Mouse (Mus musculus): ENCODE data around the gene Gm10722. TPM values are rescaled to one million over a fixed set of nuclear protein-coding genes. Genes with fewer than 3 reads are reported as not detected.
"Not testable (repeated sequence)": the region's sequence is repeated elsewhere in the genome, so short reads cannot be mapped to it uniquely, and the experiment has no call there.

Gene Gm10722
- polyA plus RNA-seq, 1 experiment from 2014 or later = not detected

DNA sequence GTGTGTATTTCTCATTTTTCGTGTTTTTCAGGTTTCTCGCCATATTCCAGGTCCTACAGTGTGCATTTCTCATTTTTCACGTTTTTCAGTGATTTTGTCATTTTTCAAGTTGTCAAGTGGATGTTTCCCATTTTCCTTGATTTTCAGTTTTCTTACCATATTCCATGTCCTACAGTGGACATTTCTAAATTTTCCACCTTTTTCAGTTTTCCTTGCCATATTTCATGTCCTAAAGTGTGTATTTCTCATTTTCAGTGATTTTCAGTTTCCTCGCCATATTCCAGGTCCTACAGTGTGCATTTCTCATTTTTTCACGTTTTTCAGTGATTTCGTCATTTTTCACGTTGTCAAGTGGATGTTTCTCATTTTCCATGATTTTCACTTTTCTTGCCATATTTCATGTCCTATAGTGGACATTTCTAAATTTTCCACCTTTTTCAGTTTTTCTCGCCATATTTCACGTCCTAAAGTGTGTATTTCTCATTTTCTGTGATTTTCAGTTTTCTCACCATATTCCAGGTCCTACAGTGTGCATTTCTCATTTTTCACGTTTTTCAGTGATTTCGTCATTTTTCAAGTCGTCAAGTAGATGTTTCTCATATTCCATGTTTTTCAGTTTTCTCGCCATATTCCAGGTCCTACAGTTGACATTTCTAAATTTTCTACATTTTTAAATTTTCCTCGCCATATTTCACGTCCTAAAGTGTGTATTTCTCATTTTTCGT is 28.7 kb downstream of the Gm10722 start:
- DNase-seq (ENCODE audit: low spot score); H3K4me3 ChIP-seq; H3K9me3 ChIP-seq; H3K27ac ChIP-seq (replicated peaks); H3K36me3 ChIP-seq (replicated peaks); H3K4me1 ChIP-seq; H3K27me3 ChIP-seq (replicated peaks; ENCODE audit: low read depth, poor library complexity, severe bottlenecking): not testable (repeated sequence)
- 64% methylated on average over 14 of the region's 16 CpGs for WGBS

DNA sequence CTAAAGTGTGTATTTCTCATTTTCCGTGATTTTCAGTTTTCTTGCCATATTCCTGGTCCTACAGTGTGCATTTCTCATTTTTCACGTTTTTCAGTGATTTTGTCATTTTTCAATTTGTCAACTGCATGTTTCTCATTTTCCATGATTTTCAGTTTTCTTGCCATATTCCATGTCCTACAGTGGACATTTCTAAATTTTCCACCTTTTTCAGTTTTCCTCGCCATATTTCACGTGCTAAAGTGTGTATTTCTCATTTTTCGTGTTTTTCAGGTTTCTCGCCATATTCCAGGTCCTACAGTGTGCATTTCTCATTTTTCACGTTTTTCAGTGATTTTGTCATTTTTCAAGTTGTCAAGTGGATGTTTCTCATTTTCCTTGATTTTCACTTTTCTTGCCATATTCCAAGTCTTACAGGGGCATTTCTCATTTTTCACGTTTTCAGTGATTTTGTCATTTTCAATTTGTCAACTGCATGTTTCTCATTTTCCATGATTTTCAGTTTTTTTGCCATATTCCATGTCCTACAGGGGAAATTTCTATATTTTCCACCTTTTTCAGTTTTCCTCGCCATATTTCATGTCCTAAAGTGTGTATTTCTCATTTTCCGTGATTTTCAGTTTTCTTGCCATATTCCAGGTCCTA is 30.1 kb downstream of the Gm10722 start:
- DNase-seq (ENCODE audit: low spot score) = peak; percentile 61
- not testable (repeated sequence) for H3K36me3 ChIP-seq (replicated peaks); H3K9me3 ChIP-seq; H3K27me3 ChIP-seq (replicated peaks; ENCODE audit: low read depth, poor library complexity, severe bottlenecking); H3K4me1 ChIP-seq; H3K27ac ChIP-seq (replicated peaks); H3K4me3 ChIP-seq
- WGBS = 56% methylated on average over 2 of the region's 10 CpGs

DNA sequence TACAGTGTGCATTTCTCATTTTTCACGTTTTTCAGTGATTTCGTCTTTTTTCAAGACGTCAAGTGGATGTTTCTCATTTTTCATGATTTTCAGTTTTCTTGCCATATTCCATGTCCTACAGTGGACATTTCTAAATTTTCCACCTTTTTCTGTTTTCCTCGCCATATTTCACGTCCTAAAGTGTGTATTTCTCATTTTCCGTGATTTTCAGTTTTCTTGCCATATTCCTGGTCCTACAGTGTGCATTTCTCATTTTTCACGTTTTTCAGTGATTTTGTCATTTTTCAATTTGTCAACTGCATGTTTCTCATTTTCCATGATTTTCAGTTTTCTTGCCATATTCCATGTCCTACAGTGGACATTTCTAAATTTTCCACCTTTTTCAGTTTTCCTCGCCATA is 33.6 kb downstream of the Gm10722 start, which contains the start of gene Gm17535:
Gm17535 (plus strand) TSS at position 301 of the 400 bp plus-strand sequence.
- not testable (repeated sequence) for H3K4me1 ChIP-seq; H3K36me3 ChIP-seq (replicated peaks); H3K9me3 ChIP-seq; H3K4me3 ChIP-seq; H3K27ac ChIP-seq (replicated peaks); DNase-seq (ENCODE audit: low spot score); H3K27me3 ChIP-seq (replicated peaks; ENCODE audit: low read depth, poor library complexity, severe bottlenecking)
- 43% methylated on average over 1 of the region's 8 CpGs for WGBS

DNA sequence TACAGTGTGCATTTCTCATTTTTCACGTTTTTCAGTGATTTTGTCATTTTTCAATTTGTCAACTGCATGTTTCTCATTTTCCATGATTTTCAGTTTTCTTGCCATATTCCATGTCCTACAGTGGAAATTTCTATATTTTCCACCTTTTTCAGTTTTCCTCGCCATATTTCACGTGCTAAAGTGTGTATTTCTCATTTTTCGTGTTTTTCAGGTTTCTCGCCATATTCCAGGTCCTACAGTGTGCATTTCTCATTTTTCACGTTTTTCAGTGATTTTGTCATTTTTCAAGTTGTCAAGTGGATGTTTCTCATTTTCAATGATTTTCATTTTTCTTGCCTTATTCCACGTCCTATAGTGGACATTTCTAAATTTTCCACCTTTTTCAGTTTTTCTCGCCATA is 35.9 kb downstream of the Gm10722 start, which contains the start of gene Gm10715:
Gm10715 (plus strand) TSS at position 301 of the 400 bp plus-strand sequence.
- H3K9me3 ChIP-seq; H3K27ac ChIP-seq (replicated peaks); H3K36me3 ChIP-seq (replicated peaks); H3K4me3 ChIP-seq; DNase-seq (ENCODE audit: low spot score); H3K27me3 ChIP-seq (replicated peaks; ENCODE audit: low read depth, poor library complexity, severe bottlenecking); H3K4me1 ChIP-seq: not testable (repeated sequence)
- WGBS = 77% methylated on average over 8 of the region's 8 CpGs

DNA sequence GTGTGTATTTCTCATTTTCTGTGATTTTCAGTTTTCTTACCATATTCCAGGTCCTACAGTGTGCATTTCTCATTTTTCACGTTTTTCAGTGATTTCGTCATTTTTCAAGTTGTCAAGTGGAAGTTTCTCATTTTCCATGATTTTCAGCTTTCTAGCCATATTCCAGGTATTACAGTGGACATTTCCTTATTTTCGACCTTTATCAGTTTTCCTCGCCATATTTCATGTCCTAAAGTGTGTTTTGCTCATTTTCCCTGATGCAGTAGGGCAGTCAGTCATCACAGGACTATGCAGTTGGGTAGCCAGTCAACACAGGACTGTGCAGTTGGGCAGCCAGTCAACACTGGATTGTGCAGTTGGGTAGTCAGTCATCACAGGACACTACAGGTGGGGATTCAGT is 37.4 kb downstream of the Gm10722 start:
- not testable (repeated sequence) for H3K27me3 ChIP-seq (replicated peaks; ENCODE audit: low read depth, poor library complexity, severe bottlenecking); H3K27ac ChIP-seq (replicated peaks); H3K4me1 ChIP-seq; H3K36me3 ChIP-seq (replicated peaks); H3K4me3 ChIP-seq; DNase-seq (ENCODE audit: low spot score)
- peaks cover 15% of the 10 kb centered on the region for H3K9me3 ChIP-seq
- 67% methylated on average over 4 of the region's 4 CpGs for WGBS

Small RNA genes lying within 50 kb of the gene (microRNA-seq; reads per million reads assigned to microRNA genes)
- not detected for gene Mir101c

Other genes starting within 250 kb of the Gm10722 start
- gene Gm11168, start 2.4 kb downstream of the Gm10722 start, polyA plus RNA-seq (2016; fragmentation: Nextera tagmentation; extraction: Ambion mirVana) = not detected in 2 replicates
- not detected in 2 replicates for gene Gm10721, start 12.2 kb downstream of the Gm10722 start, polyA plus RNA-seq (2016; fragmentation: Nextera tagmentation; extraction: Ambion mirVana)
- not detected in 2 replicates for gene Gm10720, start 14.7 kb downstream of the Gm10722 start, polyA plus RNA-seq (2016; fragmentation: Nextera tagmentation; extraction: Ambion mirVana)
- not detected in 2 replicates for gene Gm10719, start 16.5 kb downstream of the Gm10722 start, polyA plus RNA-seq (2016; fragmentation: Nextera tagmentation; extraction: Ambion mirVana)
- gene Gm10718, start 22.6 kb downstream of the Gm10722 start, polyA plus RNA-seq (2016; fragmentation: Nextera tagmentation; extraction: Ambion mirVana) = not detected in 2 replicates
- gene Gm10717, start 24.5 kb downstream of the Gm10722 start, polyA plus RNA-seq (2016; fragmentation: Nextera tagmentation; extraction: Ambion mirVana) = not detected in 2 replicates
- not detected in 2 replicates for gene Gm17535, start 33.7 kb downstream of the Gm10722 start, polyA plus RNA-seq (2016; fragmentation: Nextera tagmentation; extraction: Ambion mirVana)
- gene Gm10715, start 36.0 kb downstream of the Gm10722 start, polyA plus RNA-seq (2016; fragmentation: Nextera tagmentation; extraction: Ambion mirVana) = not detected in 2 replicates

All from embryonic facial prominence, embryonic 10.5 days (tissue).